Mouse (Mus musculus) lung, postnatal 0 days (tissue): Measurements from ENCODE around the gene Ubxn2a. TPM values are rescaled to one million over a fixed set of nuclear protein-coding genes. Genes with fewer than 3 reads are reported as not detected.

Experiments
- ATAC-seq: fragments of 200-750 bp; cut with Nextera tagmentation; 2 replicates; pipeline ENCODE4 v1.8.0; 2017; ENCODE audit warnings: moderate library complexity
- DNase-seq: peaks from one replicate; pipeline ENCODE4 v3.0.0-alpha.2; 2016; ENCODE audit warnings: low spot score
- H3K27ac ChIP-seq: fragments of 300-500 bp; sonication (generic); 2 replicates; pipeline ENCODE4 v1.5.1; 2014; ENCODE audit warnings: antibody characterized with exemption, mild to moderate bottlenecking, low read length, mixed read lengths
- H3K27me3 ChIP-seq: fragments of 300-500 bp; sonication (generic); replicated peaks from 2 replicates; pipeline ENCODE4 v1.6.1; 2014; ENCODE audit warnings: low read length, mixed read lengths; ENCODE audit not compliant: insufficient read depth
- H3K36me3 ChIP-seq: fragments of 300-500 bp; sonication (generic); 2 replicates; pipeline ENCODE4 v1.6.1; 2014; ENCODE audit warnings: low read length, mixed read lengths; ENCODE audit not compliant: insufficient read depth
- H3K4me1 ChIP-seq: fragments of 300-500 bp; sonication (generic); 2 replicates; pipeline ENCODE4 v1.6.1; 2014; ENCODE audit warnings: antibody characterized with exemption, low read depth, low read length, mixed read lengths; ENCODE audit not compliant: insufficient read depth
- H3K4me2 ChIP-seq: fragments of 300-500 bp; sonication (generic); replicated peaks from 2 replicates; pipeline ENCODE4 v1.6.1; 2014; ENCODE audit warnings: low read depth, mild to moderate bottlenecking, low read length, moderate library complexity, mixed read lengths
- H3K4me3 ChIP-seq: fragments of 300-500 bp; sonication (generic); 2 replicates; pipeline ENCODE4 v1.5.1; 2014; ENCODE audit warnings: low read depth, low read length
- H3K9ac ChIP-seq: fragments of 300-500 bp; sonication (generic); replicated peaks from 2 replicates; pipeline ENCODE4 v1.6.1; 2014; ENCODE audit warnings: low read depth, mild to moderate bottlenecking
- H3K9me3 ChIP-seq: fragments of 300-500 bp; sonication (generic); 2 replicates; pipeline ENCODE4 v1.6.1; 2016; ENCODE audit warnings: low read length, mixed read lengths
- CTCF ChIP-seq: IDR thresholded peaks from 2 replicates; pipeline ENCODE4 v1.5.1; 2016; ENCODE audit warnings: antibody characterized with exemption, mild to moderate bottlenecking
- EP300 ChIP-seq: IDR thresholded peaks from 2 replicates; pipeline ENCODE4 v1.6.1; 2016; ENCODE audit warnings: antibody characterized with exemption, mild to moderate bottlenecking, control low read depth
- WGBS: fragments of 180-500 bp; shearing (Covaris S2); extraction: QIAGEN DNeasy Blood & Tissue Kit; methylation state at CpG from one replicate; pipeline ENCODE4 v1.1.7; 2014; 5-methylcytosine and 5-hydroxymethylcytosine counted together
- polyA plus RNA-seq: library from polyadenylated mRNA; unstranded; fragments of >200 nt; fragmentation: Nextera tagmentation; extraction: Ambion mirVana; gene quantifications from 2 replicates; pipeline ENCODE4 v1.2.1, GENCODE M21; 2015

The Ubxn2a gene
- polyA plus RNA-seq, 1 experiment from 2014 or later, result 30.9 TPM

GRCm38 (mm10) chr12:4842890-4843597, 64.5 kb downstream of the Ubxn2a start, which contains the start of gene Wdcp:
TSS of gene Wdcp (plus strand) at chr12:4843303.
- WGBS, result under 1% methylated on average over 30 of the region's 30 CpGs
- no peaks in the 10 kb centered on the region for H3K36me3 ChIP-seq
- peak within 1 kb of the TSS; percentile 41 for H3K9ac ChIP-seq
- no peak for TF ChIP-seq CTCF
- TF ChIP-seq EP300, result peak; percentile 31; the same call in 1 of the 2 replicates
- peak; percentile 96 for DNase-seq
- H3K4me1 ChIP-seq, result peaks cover 10% of the 10 kb centered on the region; the same call in 1 of the 2 replicates
- H3K27ac ChIP-seq, result peak within 1 kb of the TSS; percentile 69
- H3K9me3 ChIP-seq, result no peaks in the 10 kb centered on the region
- H3K4me2 ChIP-seq, result peak within 1 kb of the TSS; percentile 56
- no peaks in the 10 kb centered on the region for H3K27me3 ChIP-seq
- ATAC-seq, result peak; percentile 96
- H3K4me3 ChIP-seq, result peak within 1 kb of the TSS; percentile 65

- Histone ChIP-seq H3K27ac (no peak overlapping the region), H3K27me3 (no peaks in the 10 kb centered on the region), H3K9ac (no peak overlapping the region), H3K4me2 (no peak overlapping the region), H3K9me3 (no peaks in the 10 kb centered on the region), H3K36me3 (no peaks in the 10 kb centered on the region), H3K4me1 (peaks cover 10% of the 10 kb centered on the region; the same call in 1 of the 2 replicates), H3K4me3 (no peak overlapping the region)
- no peak for TF ChIP-seq CTCF
- TF ChIP-seq EP300, result no peak
- ATAC-seq (no peak), DNase-seq (no peak)
- WGBS, result 89% methylated on average over 8 of the region's 8 CpGs
Measured at GRCm38 (mm10) chr12:4842456-4842855, 65.0 kb downstream of the Ubxn2a start.

GRCm38 (mm10) chr12:4841392-4841887, 66.1 kb downstream of the Ubxn2a start, which contains the start of gene Fkbp1b:
TSS of gene Fkbp1b (minus strand) at chr12:4841591.
- ATAC-seq (peak; percentile 43), DNase-seq (peak; percentile 64)
- WGBS, result 3% methylated on average over 27 of the region's 37 CpGs
- Histone ChIP-seq H3K4me2 (peak within 1 kb of the TSS; percentile 100), H3K27me3 (no peaks in the 10 kb centered on the region), H3K4me1 (peaks cover 10% of the 10 kb centered on the region; the same call in 1 of the 2 replicates), H3K27ac (no peak within 1 kb of the TSS), H3K4me3 (peak within 1 kb of the TSS; percentile 70), H3K36me3 (no peaks in the 10 kb centered on the region), H3K9ac (peak within 1 kb of the TSS; percentile 55), H3K9me3 (no peaks in the 10 kb centered on the region)
- TF ChIP-seq CTCF, result no peak
- no peak for TF ChIP-seq EP300

- Histone ChIP-seq H3K27me3 (no peaks in the 10 kb centered on the region), H3K4me2 (peak overlapping the region; percentile 100), H3K9me3 (no peaks in the 10 kb centered on the region), H3K27ac (no peak overlapping the region), H3K4me3 (peak overlapping the region; percentile 70), H3K9ac (0 out of 2 replicates have a peak overlapping the region, but pooled peaks have one; percentile 55), H3K4me1 (peaks cover 10% of the 10 kb centered on the region; the same call in 1 of the 2 replicates), H3K36me3 (no peaks in the 10 kb centered on the region)
- ATAC-seq (no peak), DNase-seq (peak; percentile 29)
- 0% methylated on average over 11 of the region's 11 CpGs for WGBS
- TF ChIP-seq EP300 (no peak), CTCF (no peak)
Measured at GRCm38 (mm10) chr12:4840741-4841140, 66.8 kb downstream of the Ubxn2a start.

- H3K9me3 ChIP-seq, result no peaks in the 10 kb centered on the region
- H3K4me3 ChIP-seq, result no peak overlapping the region
- no peak overlapping the region for H3K9ac ChIP-seq
- DNase-seq (peak; percentile 42), ATAC-seq (no peak)
- no peak overlapping the region for H3K27ac ChIP-seq
- peak overlapping the region; percentile 100 for H3K4me2 ChIP-seq
- TF ChIP-seq EP300, result peak; percentile 61
- TF ChIP-seq CTCF, result no peak
- no peaks in the 10 kb centered on the region for H3K36me3 ChIP-seq
- H3K4me1 ChIP-seq, result peaks cover 10% of the 10 kb centered on the region; the same call in 1 of the 2 replicates
- 31% methylated on average over 6 of the region's 6 CpGs for whole genome bisulfite sequencing
- no peaks in the 10 kb centered on the region for H3K27me3 ChIP-seq
Measured at GRCm38 (mm10) chr12:4840010-4840409, 67.5 kb downstream of the Ubxn2a start.

- Histone ChIP-seq H3K4me2 (no peak overlapping the region), H3K27me3 (no peaks in the 10 kb centered on the region), H3K9ac (no peak overlapping the region), H3K36me3 (0 out of 2 replicates have a peak, but pooled peaks cover 2% of the 10 kb centered on the region), H3K27ac (no peak overlapping the region), H3K4me1 (peaks cover 4% of the 10 kb centered on the region; the same call in 1 of the 2 replicates), H3K4me3 (no peak overlapping the region), H3K9me3 (no peaks in the 10 kb centered on the region)
- ATAC-seq, result no peak
- DNase-seq, result no peak
- TF ChIP-seq EP300 (no peak), CTCF (no peak)
- 25% methylated on average over 4 of the region's 4 CpGs for WGBS
Measured at GRCm38 (mm10) chr12:4836959-4837358, 70.5 kb downstream of the Ubxn2a start.

Other genes with a start within 250 kb of the Ubxn2a start
- gene Fam228a, start 169.3 kb downstream of the Ubxn2a start, polyA plus RNA-seq, result 0.06 and 0.08 TPM in 2 replicates
- gene Pfn4, start 138.7 kb downstream of the Ubxn2a start, polyA plus RNA-seq, result 1.1 and 1.3 TPM in 2 replicates
- 1.1 and 1.2 TPM in 2 replicates for gene Fam228b, start 138.4 kb downstream of the Ubxn2a start, polyA plus RNA-seq
- gene Sf3b6, start 90.2 kb downstream of the Ubxn2a start, polyA plus RNA-seq, result 183 and 204 TPM in 2 replicates
- 13.7 and 15.3 TPM in 2 replicates for gene Fkbp1b, start 66.1 kb downstream of the Ubxn2a start, polyA plus RNA-seq
- 11.1 and 11.8 TPM in 2 replicates for gene Wdcp, start 64.4 kb downstream of the Ubxn2a start, polyA plus RNA-seq
- gene Mfsd2b, start 33.3 kb downstream of the Ubxn2a start, polyA plus RNA-seq, result 2.5 TPM in 2 replicates
- gene Atad2b, start 9.6 kb upstream of the Ubxn2a start, polyA plus RNA-seq, result 8.2 and 8.8 TPM in 2 replicates